Comparison of ENCODE assay signal across 7 mouse cellular contexts in the genomic region with DNA sequence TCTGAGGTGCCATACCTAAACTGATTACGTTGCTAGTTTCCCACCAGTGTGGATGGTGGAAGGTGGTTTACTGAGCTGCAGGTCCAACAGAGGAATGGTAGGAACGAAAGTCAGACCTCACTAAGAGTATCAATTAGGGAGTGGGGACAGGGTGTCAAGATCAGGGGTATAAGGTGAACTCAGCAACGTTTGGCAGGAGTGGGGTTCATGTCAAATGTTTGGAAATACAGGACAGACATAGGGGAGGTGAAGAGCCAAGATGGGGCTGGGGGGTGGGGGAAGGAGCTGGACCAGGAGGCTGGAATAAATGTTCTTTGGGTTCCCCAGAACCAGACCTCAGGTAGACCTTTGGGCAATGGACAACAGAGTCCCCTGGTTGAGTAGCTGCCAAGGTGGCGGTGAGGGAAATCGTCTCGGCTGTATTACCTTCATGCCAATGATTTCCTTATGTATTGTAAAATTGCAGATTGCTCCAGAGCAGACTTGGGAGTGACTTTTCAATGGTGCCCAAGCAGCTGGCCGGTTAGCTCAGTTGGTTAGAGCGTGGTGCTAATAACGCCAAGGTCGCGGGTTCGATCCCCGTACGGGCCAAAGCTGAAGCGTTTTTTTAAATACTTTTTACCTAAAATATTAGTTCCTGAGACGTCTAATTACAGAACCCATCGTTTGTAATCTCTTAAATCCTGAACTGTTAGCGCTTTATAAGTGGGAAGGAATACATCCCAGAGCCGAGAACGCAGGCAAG. TPM values are rescaled to one million over a fixed set of nuclear protein-coding genes. Genes with fewer than 3 reads are reported as not detected.
DNase-seq lines count a peak whose midpoint lies in the region; ATAC-seq and TF ChIP-seq lines count a peak whose summit lies in the region.

No protein-coding gene starts in this region.

- peak overlapping the region; percentile 71 for H3K4me3 ChIP-seq in kidney, adult 2 months (ENCODE audit: insufficient read depth, low read depth, low read length)
- H3K4me3 ChIP-seq in limb, embryonic 12.5 days (replicated peaks): peak overlapping the region; percentile 69
- peak overlapping the region; percentile 61 for H3K4me3 ChIP-seq in midbrain, embryonic 16.5 days (ENCODE audit: low read depth, low read length)

- H3K9me3 ChIP-seq in limb, embryonic 12.5 days: no peaks in the 10 kb centered on the region
- H3K9me3 ChIP-seq in midbrain, embryonic 16.5 days (replicated peaks; ENCODE audit: control insufficient read depth, low read length, poor library complexity, severe bottlenecking): no peaks in the 10 kb centered on the region

- DNase-seq in adrenal gland, adult 2 months: peak; percentile 91
- peak; percentile 94 for DNase-seq in embryo, embryonic 10.5 days (ENCODE audit: low spot score)
- peak; percentile 98 for DNase-seq in heart, adult 11 months
- DNase-seq in kidney, adult 2 months: peak; percentile 94
- DNase-seq in spleen, postnatal 14 days (ENCODE audit: low spot score in 2 of 2): peak; percentile 82

- H3K27me3 ChIP-seq in kidney, adult 2 months (replicated peaks; ENCODE audit: control insufficient read depth, insufficient read depth, low read length): no peaks in the 10 kb centered on the region
- no peaks in the 10 kb centered on the region for H3K27me3 ChIP-seq in limb, embryonic 12.5 days
- H3K27me3 ChIP-seq in midbrain, embryonic 16.5 days (ENCODE audit: control insufficient read depth, insufficient read depth, low read depth, low read length): no peaks in the 10 kb centered on the region

- H3K36me3 ChIP-seq in kidney, adult 2 months (ENCODE audit: control insufficient read depth, insufficient read depth, low read length): no peaks in the 10 kb centered on the region
- H3K36me3 ChIP-seq in limb, embryonic 12.5 days: peaks cover 46% of the 10 kb centered on the region
- peaks cover 8% of the 10 kb centered on the region for H3K36me3 ChIP-seq in midbrain, embryonic 16.5 days (ENCODE audit: control insufficient read depth, insufficient read depth, low read length)

- no peak for TF ChIP-seq POLR2A in kidney, adult 2 months (IDR thresholded peaks at IDR 0.05; ENCODE audit: low read depth, low read length)

- H3K4me2 ChIP-seq in limb, embryonic 12.5 days: peak overlapping the region; percentile 55
- peak overlapping the region; percentile 57 for H3K4me2 ChIP-seq in midbrain, embryonic 16.5 days (ENCODE audit: low read length)

- WGBS in kidney, adult 2 months: 13% methylated on average over 20 of the region's 20 CpGs
- WGBS in limb, embryonic 12.5 days: 10% methylated on average over 20 of the region's 20 CpGs
- 10% methylated on average over 20 of the region's 20 CpGs for WGBS in midbrain, embryonic 16.5 days

- no peak for TF ChIP-seq CTCF in kidney, adult 2 months (conservative IDR thresholded peaks at IDR 0.05; ENCODE audit: insufficient read depth, insufficient read length, low read depth, low read length)

- ATAC-seq in limb, embryonic 12.5 days (ENCODE audit: insufficient number of reproducible peaks, insufficient read depth, low FRiP score, low TSS enrichment, low read depth): no peak
- ATAC-seq in midbrain, embryonic 16.5 days: no peak; the same call in 1 of the 2 replicates

- peak overlapping the region; percentile 10; the same call in 1 of the 2 replicates for H3K27ac ChIP-seq in kidney, adult 2 months (ENCODE audit: insufficient read depth, low read depth, low read length)
- peak overlapping the region; percentile 86 for H3K27ac ChIP-seq in limb, embryonic 12.5 days
- H3K27ac ChIP-seq in midbrain, embryonic 16.5 days (ENCODE audit: low read length): peak overlapping the region; percentile 87

- H3K4me1 ChIP-seq in kidney, adult 2 months (ENCODE audit: control insufficient read depth, insufficient read depth, low read length): peaks cover 5% of the 10 kb centered on the region; the same call in 1 of the 2 replicates
- peaks cover 21% of the 10 kb centered on the region for H3K4me1 ChIP-seq in limb, embryonic 12.5 days (replicated peaks)
- peaks cover 22% of the 10 kb centered on the region for H3K4me1 ChIP-seq in midbrain, embryonic 16.5 days (ENCODE audit: control insufficient read depth, insufficient read depth, low read length)

- peak overlapping the region; percentile 80 for H3K9ac ChIP-seq in limb, embryonic 12.5 days (replicated peaks)
- peak overlapping the region; percentile 79 for H3K9ac ChIP-seq in midbrain, embryonic 16.5 days (ENCODE audit: low read depth, low read length)

RNA-seq across cellular contexts. Expression of a gene that starts 8.8 kb away (rescaled TPM):
- 1 to 10 TPM; 1.7 to 2.8 TPM for total RNA-seq in adrenal gland, adult 2 months (2021)
- polyA plus RNA-seq in adrenal gland, adult 2 months (2012; rRNA removed): 10.8 and 11.2 TPM in 2 replicates
- polyA plus RNA-seq in kidney, adult 2 months (2012; rRNA removed): 1.7 TPM in 2 replicates
- polyA plus RNA-seq in limb, embryonic 12.5 days (2016; fragmentation: Nextera tagmentation; extraction: Ambion mirVana): 169 and 171 TPM in 2 replicates
- 12.6 and 15.4 TPM in 2 replicates for polyA plus RNA-seq in midbrain, embryonic 16.5 days (2015; fragmentation: Nextera tagmentation; extraction: Ambion mirVana)

RNA-seq across cellular contexts. Expression of a gene that starts 20.9 kb away (rescaled TPM):
- total RNA-seq in adrenal gland, adult 2 months (2021): 10 to 100 TPM; 21.8 to 26.6 TPM
- polyA plus RNA-seq in adrenal gland, adult 2 months (2012; rRNA removed): 37.8 and 39.7 TPM in 2 replicates
- 30.1 and 31.4 TPM in 2 replicates for polyA plus RNA-seq in kidney, adult 2 months (2012; rRNA removed)
- 70.5 and 73.8 TPM in 2 replicates for polyA plus RNA-seq in limb, embryonic 12.5 days (2016; fragmentation: Nextera tagmentation; extraction: Ambion mirVana)
- 66.5 and 67.0 TPM in 2 replicates for polyA plus RNA-seq in midbrain, embryonic 16.5 days (2015; fragmentation: Nextera tagmentation; extraction: Ambion mirVana)

RNA-seq across cellular contexts. Expression of a gene that starts 22.9 kb away (rescaled TPM):
- 10 to 100 TPM; 21.3 to 26.4 TPM for total RNA-seq in adrenal gland, adult 2 months (2021)
- polyA plus RNA-seq in adrenal gland, adult 2 months (2012; rRNA removed): 38.9 and 41.4 TPM in 2 replicates
- polyA plus RNA-seq in kidney, adult 2 months (2012; rRNA removed): 14.8 and 15.6 TPM in 2 replicates
- 9.2 and 10.0 TPM in 2 replicates for polyA plus RNA-seq in limb, embryonic 12.5 days (2016; fragmentation: Nextera tagmentation; extraction: Ambion mirVana)
- polyA plus RNA-seq in midbrain, embryonic 16.5 days (2015; fragmentation: Nextera tagmentation; extraction: Ambion mirVana): 15.7 and 20.4 TPM in 2 replicates

RNA-seq across cellular contexts. Expression of a gene that starts 28.4 kb away (rescaled TPM):
- 10 to 100 TPM; 23.7 to 28.6 TPM for total RNA-seq in adrenal gland, adult 2 months (2021)
- polyA plus RNA-seq in adrenal gland, adult 2 months (2012; rRNA removed): 14.5 and 16.7 TPM in 2 replicates
- polyA plus RNA-seq in kidney, adult 2 months (2012; rRNA removed): 17.2 and 18.4 TPM in 2 replicates
- 45.7 and 48.5 TPM in 2 replicates for polyA plus RNA-seq in limb, embryonic 12.5 days (2016; fragmentation: Nextera tagmentation; extraction: Ambion mirVana)
- 15.8 and 16.8 TPM in 2 replicates for polyA plus RNA-seq in midbrain, embryonic 16.5 days (2015; fragmentation: Nextera tagmentation; extraction: Ambion mirVana)

RNA-seq across cellular contexts. Expression of a gene that starts 33.9 kb away (rescaled TPM):
- total RNA-seq in adrenal gland, adult 2 months (2021): 10 to 100 TPM in 1 of 2 experiments, 1 to 10 TPM in 1; 9.5 to 16.9 TPM
- polyA plus RNA-seq in adrenal gland, adult 2 months (2012; rRNA removed): 46.6 and 49.1 TPM in 2 replicates
- polyA plus RNA-seq in kidney, adult 2 months (2012; rRNA removed): 41.7 and 48.0 TPM in 2 replicates
- polyA plus RNA-seq in limb, embryonic 12.5 days (2016; fragmentation: Nextera tagmentation; extraction: Ambion mirVana): 39.5 and 41.0 TPM in 2 replicates
- polyA plus RNA-seq in midbrain, embryonic 16.5 days (2015; fragmentation: Nextera tagmentation; extraction: Ambion mirVana): 41.2 and 44.0 TPM in 2 replicates

Comparison
In these comparisons a context has a peak if more than half of its experiments do, and no peak if none do; other contexts are left out.
1. H3K27ac ChIP-seq: peak in every context shown above with its lines; median percentile 87 in midbrain, embryonic 16.5 days; 86 in limb, embryonic 12.5 days; 10 in kidney, adult 2 months.
2. RNA of a gene that starts 8.8 kb away (polyA plus RNA-seq): 169 to 171 TPM in limb, embryonic 12.5 days; 12.6 to 15.4 TPM in midbrain, embryonic 16.5 days, 10.8 to 11.2 TPM in adrenal gland, adult 2 months and 1.7 TPM in kidney, adult 2 months; every median in the first group is over 10 times any median in the second.
3. Peak in every context shown above with its lines, with median percentiles within 50 percentile points of each other: DNase-seq and H3K4me3 ChIP-seq.